Mouse (Mus musculus): Measurements from ENCODE around the gene Cpt1c. TPM values are rescaled to one million over a fixed set of nuclear protein-coding genes. Genes with fewer than 3 reads are reported as not detected.

Cpt1c gene
- polyA plus RNA-seq, 1 experiment from 2014 or later: 16.1 TPM

GRCm38 (mm10) chr7:44957183-44957835 lies 17.3 kb downstream of the Cpt1c start:
- WGBS: 74% methylated on average over 20 of the region's 20 CpGs
- Histone ChIP-seq H3K27ac (no peak overlapping the region), H3K27me3 (replicated peaks) (no peaks in the 10 kb centered on the region; the same call in 1 of the 2 replicates), H3K9me3 (no peaks in the 10 kb centered on the region), H3K36me3 (no peaks in the 10 kb centered on the region), H3K4me2 (replicated peaks) (no peak overlapping the region), H3K4me3 (replicated peaks) (no peak overlapping the region), H3K4me1 (replicated peaks) (peaks cover 8% of the 10 kb centered on the region; the same call in 1 of the 2 replicates), H3K9ac (no peak overlapping the region)
- no peak for ATAC-seq

GRCm38 (mm10) chr7:44956266-44956665 lies 18.4 kb downstream of the Cpt1c start:
- no peak overlapping the region for H3K9ac ChIP-seq
- H3K27ac ChIP-seq: no peak overlapping the region
- H3K27me3 ChIP-seq (replicated peaks): peaks cover under 1% of the 10 kb centered on the region; the same call in 1 of the 2 replicates
- ATAC-seq: no peak
- H3K9me3 ChIP-seq: no peaks in the 10 kb centered on the region
- no peak overlapping the region for H3K4me2 ChIP-seq (replicated peaks)
- H3K4me1 ChIP-seq (replicated peaks): peaks cover 13% of the 10 kb centered on the region; the same call in 1 of the 2 replicates
- no peaks in the 10 kb centered on the region for H3K36me3 ChIP-seq
- 57% methylated on average over 6 of the region's 6 CpGs for WGBS
- H3K4me3 ChIP-seq (replicated peaks): no peak overlapping the region

DNA sequence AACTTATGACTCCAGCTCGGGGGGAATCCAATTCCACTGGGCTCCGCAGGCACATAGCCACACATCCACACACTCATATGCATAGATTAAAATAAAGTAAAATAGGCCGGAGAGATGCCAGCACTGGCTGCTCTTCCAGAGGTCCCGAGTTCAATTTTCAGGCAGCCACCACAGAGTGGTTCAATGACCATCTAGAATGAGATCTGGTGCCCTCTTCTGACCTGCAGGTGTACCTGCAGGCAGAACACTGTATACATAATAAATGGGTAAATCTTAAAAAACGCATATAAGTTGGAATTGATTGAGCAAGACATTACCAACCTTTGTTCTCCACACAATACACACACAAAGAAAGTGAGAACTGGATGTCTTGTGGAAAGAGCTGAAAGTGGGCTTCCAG lies 19.0 kb downstream of the Cpt1c start:
- H3K36me3 ChIP-seq: no peaks in the 10 kb centered on the region
- H3K4me3 ChIP-seq (replicated peaks): no peak overlapping the region
- H3K4me1 ChIP-seq (replicated peaks): peaks cover 13% of the 10 kb centered on the region; the same call in 1 of the 2 replicates
- ATAC-seq: no peak
- H3K27ac ChIP-seq: no peak overlapping the region
- H3K27me3 ChIP-seq (replicated peaks): peaks cover 6% of the 10 kb centered on the region; the same call in 1 of the 2 replicates
- 46% methylated on average over 5 of the region's 5 CpGs for WGBS
- H3K4me2 ChIP-seq (replicated peaks): no peak overlapping the region
- no peaks in the 10 kb centered on the region for H3K9me3 ChIP-seq
- no peak overlapping the region for H3K9ac ChIP-seq

GRCm38 (mm10) chr7:44954091-44954885 lies 20.4 kb downstream of the Cpt1c start:
- ATAC-seq: no peak
- peaks cover 14% of the 10 kb centered on the region for H3K27me3 ChIP-seq (replicated peaks)
- H3K9me3 ChIP-seq: no peaks in the 10 kb centered on the region
- no peak overlapping the region for H3K4me3 ChIP-seq (replicated peaks)
- H3K4me2 ChIP-seq (replicated peaks): no peak overlapping the region
- peaks cover 13% of the 10 kb centered on the region; the same call in 1 of the 2 replicates for H3K4me1 ChIP-seq (replicated peaks)
- H3K36me3 ChIP-seq: no peaks in the 10 kb centered on the region
- H3K9ac ChIP-seq: no peak overlapping the region
- H3K27ac ChIP-seq: no peak overlapping the region
- whole genome bisulfite sequencing: 81% methylated on average over 12 of the region's 12 CpGs

- Histone ChIP-seq H3K4me1 (replicated peaks) (peaks cover 13% of the 10 kb centered on the region; the same call in 1 of the 2 replicates), H3K4me2 (replicated peaks) (no peak overlapping the region), H3K27me3 (replicated peaks) (peaks cover 14% of the 10 kb centered on the region), H3K36me3 (no peaks in the 10 kb centered on the region), H3K27ac (no peak overlapping the region), H3K9me3 (no peaks in the 10 kb centered on the region), H3K4me3 (replicated peaks) (no peak overlapping the region), H3K9ac (no peak overlapping the region)
- ATAC-seq: no peak
- 69% methylated on average over 14 of the region's 14 CpGs for WGBS
Measured at GRCm38 (mm10) chr7:44953561-44953960, 21.1 kb downstream of the Cpt1c start.

DNA sequence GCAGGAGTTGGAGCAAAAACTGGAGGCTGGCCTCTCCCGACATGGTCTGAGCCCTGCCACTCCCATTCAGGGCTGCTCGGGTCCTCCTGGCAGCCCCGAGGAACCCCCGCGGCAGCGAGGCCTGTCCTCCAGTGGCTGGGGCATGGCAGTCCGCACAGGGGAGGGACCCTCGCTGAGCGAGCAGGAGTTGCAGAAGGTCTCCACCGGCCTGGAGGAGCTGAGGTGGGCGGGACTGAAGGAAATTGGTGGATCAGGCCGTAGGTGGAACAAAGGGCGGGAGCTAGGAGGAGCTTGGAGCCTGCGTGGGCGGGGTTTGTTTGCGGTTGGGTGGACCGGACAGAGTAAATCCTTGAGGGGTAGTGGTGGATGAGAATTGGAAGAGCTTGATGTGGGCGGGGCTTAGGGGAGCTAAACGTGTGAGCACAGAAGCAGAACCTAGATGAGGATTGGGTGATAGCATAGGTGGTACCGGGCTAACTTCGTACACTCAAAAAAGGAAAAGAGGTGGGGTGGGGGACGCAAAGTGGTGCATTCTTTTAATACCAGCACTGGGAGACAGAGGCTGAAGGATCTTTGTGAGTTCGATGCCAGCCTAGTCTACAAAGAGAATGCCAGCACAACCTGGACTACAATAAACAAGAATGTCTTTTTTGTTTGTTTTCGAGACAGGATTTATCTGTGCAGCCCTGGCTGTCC lies 21.9 kb downstream of the Cpt1c start:
- H3K9me3 ChIP-seq: no peaks in the 10 kb centered on the region
- peak overlapping the region; percentile 73 for H3K27ac ChIP-seq
- H3K9ac ChIP-seq: peak overlapping the region; percentile 68
- peaks cover 14% of the 10 kb centered on the region for H3K27me3 ChIP-seq (replicated peaks)
- H3K4me2 ChIP-seq (replicated peaks): peak overlapping the region; percentile 99
- no peaks in the 10 kb centered on the region for H3K36me3 ChIP-seq
- peak; percentile 94 for ATAC-seq
- 6% methylated on average over 24 of the region's 24 CpGs for WGBS
- H3K4me3 ChIP-seq (replicated peaks): peak overlapping the region; percentile 61
- peaks cover 13% of the 10 kb centered on the region; the same call in 1 of the 2 replicates for H3K4me1 ChIP-seq (replicated peaks)

DNA sequence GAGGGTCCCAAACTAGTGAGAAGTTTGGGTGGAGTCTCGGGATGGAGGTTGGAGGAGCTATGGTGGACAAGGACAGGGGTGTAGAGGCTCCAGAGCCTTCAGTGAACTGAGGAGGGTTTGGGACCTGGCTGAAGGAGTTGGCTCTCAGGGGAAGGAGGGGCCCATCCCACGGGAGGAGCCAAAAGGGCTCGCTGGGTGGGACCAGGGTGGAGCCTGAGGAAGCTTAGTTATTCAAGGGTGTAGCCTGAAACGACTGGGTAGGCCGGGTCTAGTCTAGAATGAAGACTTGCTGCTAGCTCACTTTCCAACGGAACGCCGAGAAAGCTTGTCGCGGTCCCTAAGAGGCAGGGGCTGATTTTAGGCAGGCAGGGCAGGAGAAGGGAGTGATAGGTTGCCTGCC lies 22.7 kb downstream of the Cpt1c start:
- Histone ChIP-seq H3K4me1 (replicated peaks) (peaks cover 13% of the 10 kb centered on the region; the same call in 1 of the 2 replicates), H3K36me3 (no peaks in the 10 kb centered on the region), H3K9ac (peak overlapping the region; percentile 68), H3K4me3 (replicated peaks) (peak overlapping the region; percentile 61), H3K4me2 (replicated peaks) (peak overlapping the region; percentile 99), H3K27me3 (replicated peaks) (peaks cover 14% of the 10 kb centered on the region), H3K27ac (peak overlapping the region; percentile 73), H3K9me3 (no peaks in the 10 kb centered on the region)
- under 1% methylated on average over 10 of the region's 10 CpGs for WGBS
- peak; percentile 91 for ATAC-seq

GRCm38 (mm10) chr7:44949922-44950321 lies 24.7 kb downstream of the Cpt1c start:
- Histone ChIP-seq H3K27ac (no peak overlapping the region), H3K4me3 (replicated peaks) (no peak overlapping the region), H3K9me3 (no peaks in the 10 kb centered on the region), H3K9ac (no peak overlapping the region), H3K36me3 (no peaks in the 10 kb centered on the region), H3K4me1 (replicated peaks) (peaks cover 13% of the 10 kb centered on the region; the same call in 1 of the 2 replicates), H3K4me2 (replicated peaks) (no peak overlapping the region), H3K27me3 (replicated peaks) (peaks cover 14% of the 10 kb centered on the region)
- ATAC-seq: no peak
- WGBS: 67% methylated on average over 6 of the region's 6 CpGs

DNA sequence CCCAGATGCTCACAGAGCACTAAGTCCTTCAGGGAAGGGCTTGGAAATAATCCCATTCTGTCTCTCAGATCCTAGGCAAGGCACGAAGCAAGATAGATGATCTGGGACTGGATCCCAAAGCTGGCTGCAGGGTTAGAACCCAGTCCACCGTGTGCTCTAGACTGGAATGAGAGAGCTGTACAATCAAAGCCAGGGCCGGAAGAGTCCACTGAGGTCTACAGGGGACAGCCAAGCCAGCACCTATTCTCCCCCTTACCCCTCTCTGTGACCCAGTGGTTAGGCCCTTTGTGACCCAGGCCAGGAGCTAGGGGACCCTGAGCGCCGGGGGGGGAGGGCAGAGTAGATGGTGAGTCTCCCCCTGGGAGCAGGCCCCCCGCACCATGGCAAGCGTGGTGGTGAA lies 31.7 kb downstream of the Cpt1c start, which contains the start of gene Tsks:
TSS of gene Tsks (plus strand) at position 301 of the 400 bp plus-strand sequence.
- WGBS: 78% methylated on average over 7 of the region's 7 CpGs
- Histone ChIP-seq H3K27me3 (replicated peaks) (no peaks in the 10 kb centered on the region), H3K4me2 (replicated peaks) (no peak within 1 kb of the TSS), H3K9me3 (no peaks in the 10 kb centered on the region), H3K4me3 (replicated peaks) (no peak within 1 kb of the TSS), H3K36me3 (no peaks in the 10 kb centered on the region), H3K4me1 (replicated peaks) (no peaks in the 10 kb centered on the region), H3K9ac (no peak within 1 kb of the TSS), H3K27ac (no peak within 1 kb of the TSS)
- ATAC-seq: no peak

- no peak overlapping the region for H3K4me2 ChIP-seq (replicated peaks)
- no peak overlapping the region for H3K4me3 ChIP-seq (replicated peaks)
- no peaks in the 10 kb centered on the region for H3K27me3 ChIP-seq (replicated peaks)
- no peaks in the 10 kb centered on the region for H3K36me3 ChIP-seq
- WGBS: 86% methylated on average over 4 of the region's 4 CpGs
- no peak overlapping the region for H3K27ac ChIP-seq
- H3K9me3 ChIP-seq: no peaks in the 10 kb centered on the region
- no peak for ATAC-seq
- H3K9ac ChIP-seq: no peak overlapping the region
- H3K4me1 ChIP-seq (replicated peaks): no peaks in the 10 kb centered on the region
Measured at GRCm38 (mm10) chr7:44938680-44939079, 36.0 kb downstream of the Cpt1c start.

DNA sequence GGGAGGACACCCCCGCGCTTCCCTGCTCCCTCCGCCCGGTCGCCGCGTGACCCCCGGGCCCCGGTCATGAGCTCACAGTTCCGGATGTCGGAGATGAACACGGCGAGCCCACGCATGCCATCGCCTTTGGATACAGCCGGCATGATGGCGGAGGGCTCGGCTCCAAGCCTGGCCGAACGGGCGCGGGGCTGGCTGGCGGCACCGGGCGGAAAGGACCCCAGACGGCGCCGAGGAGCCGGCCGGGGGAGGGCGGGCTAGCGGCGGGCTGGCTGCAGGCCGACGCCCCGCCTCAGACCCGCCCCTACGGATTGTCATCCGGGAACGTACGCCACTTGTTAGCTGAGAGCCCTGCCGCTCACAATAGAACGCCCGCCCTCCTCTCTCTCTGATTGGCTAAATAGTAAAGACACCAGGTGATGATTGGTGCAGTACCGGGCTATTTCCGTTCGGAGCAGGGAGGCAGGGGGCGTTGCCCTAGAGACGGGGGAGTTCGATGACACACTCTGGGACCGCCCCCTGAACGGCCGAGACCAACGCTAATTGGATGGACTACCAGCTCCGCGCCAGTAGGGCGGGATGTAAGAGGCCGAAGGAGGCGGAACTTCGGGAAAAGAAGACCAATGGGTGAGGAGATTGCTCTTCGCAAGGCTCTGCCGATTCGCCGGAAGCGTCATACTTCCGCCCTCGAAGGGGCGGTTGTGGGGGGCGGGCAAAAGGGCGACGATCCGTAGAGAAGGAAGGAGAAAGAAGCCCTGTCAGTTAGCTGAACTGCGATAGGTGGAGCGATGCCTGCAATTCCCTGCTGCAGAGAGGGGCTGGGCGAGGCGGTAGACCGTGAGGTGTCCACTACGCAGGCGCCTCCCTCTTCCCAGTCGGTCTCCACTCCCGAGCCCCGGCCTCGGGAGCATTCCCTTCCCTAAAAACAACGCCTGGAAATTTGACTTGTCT lies 45.2 kb downstream of the Cpt1c start, which contains the start of gene Ap2a1:
TSS of gene Ap2a1 (minus strand) at position 293 of the 948 bp plus-strand sequence.
- Histone ChIP-seq H3K4me3 (replicated peaks) (peak within 1 kb of the TSS; percentile 92), H3K9ac (peak within 1 kb of the TSS; percentile 87), H3K9me3 (no peaks in the 10 kb centered on the region), H3K4me1 (replicated peaks) (peaks cover 14% of the 10 kb centered on the region), H3K36me3 (peaks cover 9% of the 10 kb centered on the region; the same call in 1 of the 2 replicates), H3K4me2 (replicated peaks) (peak within 1 kb of the TSS; percentile 67), H3K27me3 (replicated peaks) (no peaks in the 10 kb centered on the region), H3K27ac (peak within 1 kb of the TSS; percentile 86)
- ATAC-seq: peak; percentile 99
- under 1% methylated on average over 83 of the region's 84 CpGs for WGBS

Data from intestine, embryonic 15.5 days (tissue).